Mouse (Mus musculus) G1E-ER4 (cell line): Measurements from ENCODE around the gene Ankrd2. TPM values are rescaled to one million over a fixed set of nuclear protein-coding genes. Genes with fewer than 3 reads are reported as not detected.

Experiments used
- GATA1 ChIP-seq: IDR thresholded peaks from one replicate; pipeline ENCODE4 v1.8.0; 2012; ENCODE audit warnings: low read length, inconsistent platforms
- polyA plus RNA-seq: library from polyadenylated mRNA; stranded (reverse); fragments of >175 nt; gene quantifications from 2 replicates; pipeline ENCODE4 v1.2.3, GENCODE M21; 2012

Ankrd2 gene
- polyA plus RNA-seq, 1 experiment: not detected

DNA sequence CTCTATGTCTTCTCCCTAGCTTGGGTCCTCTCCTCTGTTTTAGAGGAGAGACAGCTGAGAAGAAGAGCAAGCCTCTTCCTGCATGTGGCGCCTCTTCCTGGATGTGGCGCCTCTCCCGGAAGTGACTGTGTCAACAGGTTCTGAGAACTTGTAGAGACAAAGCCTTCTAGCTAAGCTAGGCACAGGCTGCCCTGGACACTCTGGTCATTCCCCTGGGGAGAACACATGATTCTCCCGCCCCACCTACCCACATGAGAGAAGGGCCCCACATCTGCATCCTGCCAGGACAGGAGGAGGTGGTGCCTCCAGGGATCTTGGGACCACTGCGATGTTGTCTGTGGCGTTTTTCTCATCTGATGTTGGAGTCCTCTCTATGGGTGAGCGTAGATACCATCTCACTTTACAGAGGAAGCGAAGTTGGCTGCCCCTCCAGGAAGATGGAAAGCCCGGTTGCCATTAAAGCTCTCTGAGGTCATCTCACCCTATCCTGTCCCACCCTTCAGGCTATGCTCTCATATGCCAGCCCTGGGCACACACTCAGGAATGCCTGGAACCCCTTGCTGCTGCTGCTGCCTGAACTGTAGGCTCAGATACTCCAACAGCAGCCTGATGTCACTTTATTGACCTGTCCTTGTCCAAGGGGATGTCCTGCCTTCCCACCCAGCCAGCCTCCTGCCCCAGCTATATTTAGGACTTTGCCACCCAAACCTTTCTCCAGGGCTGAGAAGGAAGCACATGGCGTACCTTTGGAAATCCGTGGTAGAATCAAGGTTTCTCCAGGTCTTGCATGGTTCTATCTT, 32.8 kb downstream of the Ankrd2 start:
- no peak for TF ChIP-seq GATA1

DNA sequence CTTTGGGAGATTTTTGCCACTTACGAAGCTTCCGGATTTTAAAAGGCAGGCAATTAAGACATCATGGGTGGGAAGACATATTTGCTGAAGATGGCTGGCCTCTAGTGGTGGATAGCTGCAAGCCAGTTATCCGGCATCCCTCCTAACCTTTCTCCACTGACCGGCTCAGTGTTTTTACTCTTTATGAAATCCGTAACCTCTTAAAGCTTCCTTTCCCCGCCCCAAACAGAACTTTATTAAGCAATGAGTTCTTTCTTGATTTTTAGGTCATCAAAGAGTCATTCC, 33.4 kb downstream of the Ankrd2 start:
- no peak for TF ChIP-seq GATA1

DNA sequence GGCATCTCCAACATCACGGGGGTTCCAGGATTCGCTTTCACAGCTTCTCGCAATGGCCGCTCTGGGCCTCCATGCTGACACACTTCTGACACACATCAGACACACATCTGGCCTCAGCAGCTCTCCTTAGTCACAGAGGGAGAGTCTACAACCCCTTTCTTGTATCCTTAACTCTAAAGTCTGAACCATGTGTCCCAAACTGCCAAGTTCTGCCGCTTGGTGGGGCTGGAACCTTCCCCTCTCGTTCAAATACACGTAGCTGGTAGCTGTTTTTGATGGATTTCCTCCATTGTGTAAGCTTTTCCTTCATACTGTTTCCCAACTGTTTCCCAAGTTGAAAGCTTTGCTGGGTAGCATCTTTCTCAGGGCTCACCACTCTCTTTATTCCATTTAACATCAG, 35.4 kb downstream of the Ankrd2 start:
- no peak for TF ChIP-seq GATA1

DNA sequence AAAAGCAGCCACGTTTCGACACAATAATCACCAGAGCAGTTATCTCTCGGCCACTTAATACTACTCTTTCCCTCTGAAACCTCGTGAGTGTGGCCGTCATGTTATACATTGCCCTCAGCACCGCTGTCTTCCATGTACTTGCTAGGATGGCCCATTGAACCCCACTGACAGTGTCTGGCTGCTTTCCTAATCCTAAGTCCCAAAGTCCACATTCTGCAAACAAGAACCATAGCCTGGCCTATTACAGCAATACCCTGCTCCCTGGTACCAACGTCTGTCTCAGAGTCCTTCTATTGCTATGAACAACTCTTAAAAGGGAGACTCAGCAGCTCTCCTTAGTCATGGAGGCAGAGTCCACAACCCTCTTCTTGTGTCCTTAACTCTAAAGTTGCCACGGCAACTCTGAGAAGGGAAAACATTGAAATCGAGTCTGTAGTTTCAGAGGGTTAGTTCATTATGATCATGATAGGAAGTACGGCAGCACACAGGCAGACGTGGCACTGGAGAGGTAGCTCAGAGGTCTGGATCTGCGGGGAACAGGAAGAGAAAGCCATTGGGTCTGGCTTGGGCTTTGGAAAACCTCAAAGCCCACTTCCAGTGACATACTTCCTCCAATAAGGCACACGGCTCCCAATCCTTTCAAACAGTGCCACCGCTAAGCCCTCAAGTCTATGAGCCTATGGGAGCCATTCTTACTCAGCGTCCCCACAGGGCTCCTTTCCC, 36.2 kb downstream of the Ankrd2 start:
- TF ChIP-seq GATA1: no peak

DNA sequence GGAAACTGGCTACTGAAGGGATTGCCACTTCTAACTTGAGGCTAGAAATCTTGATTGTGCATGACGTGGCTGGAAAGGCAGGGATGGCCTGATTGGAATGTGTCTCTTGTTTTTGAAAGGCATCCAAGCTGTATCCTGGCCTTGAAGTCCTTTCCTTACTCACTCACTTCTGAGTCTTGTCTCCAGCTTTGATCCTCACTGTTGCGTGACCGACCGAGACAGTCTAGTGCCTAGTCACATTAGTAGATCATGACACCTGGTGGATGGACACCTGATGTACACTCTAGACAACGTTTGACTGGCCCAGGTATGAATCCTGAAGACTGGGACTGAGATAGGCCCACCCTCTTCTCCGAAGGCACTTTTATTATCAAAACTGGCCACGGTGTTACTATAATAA, 37.0 kb downstream of the Ankrd2 start:
- no peak for TF ChIP-seq GATA1

DNA sequence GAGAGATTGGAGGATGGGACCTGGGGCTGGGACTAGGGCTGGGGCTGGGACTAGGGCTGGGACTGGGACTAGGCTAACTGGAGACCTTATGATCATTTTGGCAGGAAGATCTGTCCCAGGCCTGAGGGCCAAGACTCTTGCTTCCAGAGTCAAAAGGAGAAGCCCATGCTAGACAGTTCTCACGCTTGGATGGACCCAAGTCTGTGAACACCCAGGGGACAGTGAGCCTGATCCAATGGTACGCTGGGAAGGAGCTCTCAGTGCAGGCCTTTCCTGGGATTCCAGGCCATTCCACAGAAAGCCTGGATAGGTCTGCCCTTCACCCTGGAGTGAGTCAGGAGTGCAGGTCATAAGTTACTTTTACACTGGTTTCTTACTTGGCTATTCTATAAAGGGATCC, 39.3 kb downstream of the Ankrd2 start:
- TF ChIP-seq GATA1: no peak

DNA sequence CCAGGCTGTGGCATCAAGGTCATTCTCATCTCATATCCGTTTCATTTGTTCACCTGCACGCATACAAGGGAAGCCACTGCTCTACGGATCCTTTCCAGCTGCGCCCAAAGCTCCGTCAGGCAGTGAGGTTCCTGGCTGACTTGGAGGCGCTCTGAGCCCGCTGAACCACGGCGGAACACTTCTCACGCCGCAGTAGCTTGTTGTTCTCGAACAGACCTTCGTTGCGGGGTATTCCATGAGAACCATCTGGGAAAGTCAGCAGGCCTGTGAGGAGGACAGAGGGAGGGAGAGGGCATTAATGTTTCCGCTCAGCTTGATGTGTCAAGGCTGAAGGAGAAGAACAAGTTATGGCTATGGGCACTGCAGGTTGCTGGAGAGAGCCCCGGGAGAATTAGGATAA, 40.2 kb downstream of the Ankrd2 start:
- TF ChIP-seq GATA1: no peak

DNA sequence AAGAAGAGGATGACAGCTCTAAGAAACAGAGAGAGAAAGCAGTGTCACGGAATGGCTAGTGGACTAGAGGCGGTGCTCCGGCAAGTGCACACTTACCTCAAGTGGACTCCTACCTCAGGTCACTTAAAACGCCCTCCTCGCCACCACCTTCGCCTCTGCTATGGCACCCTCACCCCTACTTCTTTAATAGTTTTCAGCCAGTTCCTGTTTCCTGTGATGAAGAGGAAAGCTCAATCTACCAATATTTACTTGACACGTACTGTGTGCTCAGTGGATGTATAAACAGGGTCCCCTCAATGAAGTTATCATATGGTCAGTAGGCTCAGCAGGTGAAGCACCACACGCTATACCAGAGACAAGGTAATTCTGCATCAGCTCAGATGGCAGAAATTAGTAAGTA, 42.8 kb downstream of the Ankrd2 start:
- no peak for TF ChIP-seq GATA1

DNA sequence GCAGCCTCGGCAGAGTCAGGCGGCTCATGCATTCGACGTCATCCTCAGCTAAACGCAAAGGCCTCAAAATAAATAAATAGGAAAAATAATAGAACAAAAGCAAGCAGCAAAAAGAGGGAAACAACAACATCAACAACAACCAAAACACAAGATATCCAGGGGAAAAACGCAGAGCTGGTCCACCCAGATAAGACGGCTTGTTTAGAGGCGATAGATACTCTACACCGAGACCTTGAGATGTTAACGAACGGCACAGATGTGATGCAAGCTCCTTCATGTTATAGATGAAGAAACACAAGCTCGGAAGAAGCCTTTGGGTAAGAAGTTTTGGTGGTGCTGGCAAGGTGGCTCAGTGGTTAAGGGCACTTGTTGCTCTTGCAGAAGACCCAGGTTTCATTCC, 43.2 kb downstream of the Ankrd2 start:
- no peak for TF ChIP-seq GATA1

DNA sequence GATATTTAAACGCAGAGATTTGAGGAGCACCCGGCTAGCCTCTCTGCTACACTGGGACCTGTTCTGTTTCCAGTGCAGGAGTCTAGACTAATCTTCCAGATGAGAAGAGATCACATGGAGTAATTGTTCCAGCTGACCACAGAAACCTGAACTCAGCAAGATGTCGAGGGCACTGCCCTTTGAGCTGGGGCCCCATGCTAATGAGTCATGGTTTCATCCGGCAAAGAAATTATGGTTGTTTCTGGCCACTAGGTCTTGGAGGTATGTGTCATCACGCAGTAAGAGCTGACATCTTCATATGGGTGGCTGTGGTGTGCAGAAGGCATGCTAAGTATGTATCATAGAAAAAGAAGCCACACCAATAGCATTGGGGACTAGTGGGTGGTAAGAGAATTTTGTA, 44.1 kb downstream of the Ankrd2 start:
- TF ChIP-seq GATA1: no peak

DNA sequence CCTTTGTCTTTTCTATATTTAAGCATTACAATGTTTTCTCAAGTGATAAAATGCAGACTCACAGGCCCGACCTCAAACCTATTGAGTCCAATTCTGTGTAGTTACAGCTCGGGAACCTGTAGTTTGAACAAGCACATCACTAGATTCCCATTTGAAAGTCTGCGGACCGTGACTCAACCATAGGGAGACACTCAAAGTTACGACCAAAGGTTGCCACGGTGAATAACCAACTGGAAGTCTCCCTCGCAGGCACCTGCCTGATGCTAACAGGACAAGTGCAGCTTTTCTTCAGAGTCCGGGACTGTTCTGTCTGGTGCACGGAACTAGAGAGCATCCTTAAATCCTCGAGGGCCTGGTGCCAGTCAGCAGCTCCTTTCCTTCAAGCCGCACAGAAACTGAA, 44.7 kb downstream of the Ankrd2 start:
- no peak for TF ChIP-seq GATA1

DNA sequence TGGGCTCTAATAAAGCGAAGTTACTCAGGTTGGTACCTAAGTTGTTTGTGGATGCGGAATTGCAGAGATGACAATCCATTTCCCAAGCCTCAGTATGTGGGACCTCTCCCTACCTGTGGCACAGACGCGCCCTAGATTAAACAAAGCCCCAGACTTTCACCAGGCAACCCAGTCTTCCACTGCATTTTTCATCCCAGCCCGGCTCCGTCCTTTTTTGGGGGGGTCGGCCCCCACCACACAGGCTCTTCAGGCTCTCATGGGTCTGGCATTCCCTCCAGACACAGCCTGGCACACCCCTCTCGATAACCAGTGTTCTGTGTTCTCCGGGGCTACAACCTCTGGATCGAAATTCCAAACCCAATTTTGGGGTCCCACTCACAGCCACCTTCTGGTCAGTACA, 49.9 kb downstream of the Ankrd2 start:
- TF ChIP-seq GATA1: no peak

DNA sequence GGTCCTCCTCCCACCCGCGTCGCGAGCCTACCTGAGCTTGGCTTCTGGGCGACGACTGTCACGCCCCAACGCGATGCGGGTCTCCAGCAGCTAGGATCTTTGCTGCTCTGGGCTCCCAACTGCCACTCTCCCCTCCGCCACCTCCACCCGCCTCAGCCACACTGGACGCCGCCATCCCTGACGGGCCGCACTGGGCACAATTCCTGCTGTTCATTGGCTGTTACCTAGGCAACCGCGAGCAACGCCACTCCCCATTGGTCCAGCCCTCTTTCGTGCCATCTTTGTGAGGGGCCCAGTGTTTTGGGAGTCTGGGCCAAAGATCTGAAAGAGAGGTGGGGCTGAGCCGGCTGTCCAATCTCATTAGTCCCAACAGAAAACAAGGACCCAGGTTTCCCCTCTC, 50.4 kb downstream of the Ankrd2 start, which contains the start of gene Morn4:
Morn4 (minus strand) TSS at position 192 of the 400 bp plus-strand sequence.
- TF ChIP-seq GATA1: no peak

DNA sequence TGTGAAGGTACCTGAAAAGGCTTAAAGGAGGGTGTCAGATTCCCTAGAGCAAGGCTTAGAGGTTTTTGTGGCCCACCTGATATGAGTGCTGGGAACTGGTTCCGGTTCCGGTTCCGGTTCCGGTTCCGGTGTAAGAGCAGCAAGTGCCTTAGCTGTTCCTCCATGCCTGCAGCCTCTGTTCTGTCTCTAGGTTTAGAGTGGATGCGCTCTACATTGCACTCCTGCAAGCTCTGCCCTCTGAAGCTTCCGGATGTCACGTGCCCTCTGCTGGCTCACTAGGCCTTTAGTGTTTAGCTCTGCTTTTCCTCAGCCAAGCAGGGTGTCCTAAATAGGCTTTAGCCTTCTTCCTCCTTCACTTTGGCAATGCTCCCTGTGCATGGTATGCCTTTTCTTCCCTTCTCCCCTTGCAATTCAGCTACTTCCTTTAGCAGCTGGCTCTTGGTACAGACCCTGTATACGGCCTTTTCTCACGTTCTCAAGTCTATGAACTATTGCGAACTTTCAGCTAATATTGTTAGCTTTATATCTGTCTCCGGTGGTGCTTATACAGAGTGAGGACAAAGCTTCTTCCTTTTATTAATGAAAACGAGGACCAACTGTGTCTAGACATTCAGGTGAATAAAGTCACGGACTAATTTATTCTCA, 53.4 kb downstream of the Ankrd2 start:
- TF ChIP-seq GATA1: no peak

DNA sequence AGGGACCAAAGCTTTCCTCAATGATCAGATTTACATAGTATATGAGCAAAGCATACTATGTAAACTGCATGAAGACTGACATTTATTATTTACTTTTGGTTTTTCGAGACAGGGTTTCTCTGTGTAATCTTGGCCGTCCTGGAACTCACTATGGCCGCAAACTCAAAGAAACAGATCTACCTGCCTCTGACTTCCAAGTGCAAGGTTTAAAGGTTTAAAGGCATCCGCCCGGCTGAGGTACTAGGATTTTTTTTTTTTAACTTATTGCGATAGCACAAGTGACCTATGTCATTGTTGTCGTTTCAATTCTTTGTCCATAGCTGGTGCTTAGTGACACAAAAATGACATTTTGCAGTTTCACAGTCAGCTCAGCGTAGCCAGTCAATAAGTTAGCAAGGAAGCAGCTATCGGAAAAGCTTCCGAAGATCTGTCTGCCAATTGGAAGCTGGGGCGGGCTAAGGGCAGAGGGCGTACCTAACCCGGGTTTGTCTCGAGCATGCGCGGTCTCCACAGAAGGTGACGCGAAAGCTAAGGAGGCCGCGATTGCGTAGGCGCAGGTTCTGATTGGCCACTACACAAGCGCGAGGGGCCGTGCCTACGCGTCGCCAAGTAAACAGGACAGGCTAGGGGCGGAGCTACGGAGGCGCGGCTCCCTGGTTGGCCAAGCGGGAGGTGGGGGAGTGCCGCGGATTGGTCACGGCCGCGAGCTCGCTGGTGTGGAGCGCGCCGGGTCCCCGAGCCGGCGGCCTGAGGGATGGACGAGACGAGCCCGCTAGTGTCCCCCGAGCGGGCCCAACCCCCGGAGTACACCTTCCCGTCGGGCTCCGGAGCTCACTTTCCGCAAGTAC, 54.2 kb downstream of the Ankrd2 start, which contains the start of gene Pi4k2a:
Pi4k2a (plus strand) TSS at position 723 of the 848 bp plus-strand sequence.
- no peak for TF ChIP-seq GATA1

DNA sequence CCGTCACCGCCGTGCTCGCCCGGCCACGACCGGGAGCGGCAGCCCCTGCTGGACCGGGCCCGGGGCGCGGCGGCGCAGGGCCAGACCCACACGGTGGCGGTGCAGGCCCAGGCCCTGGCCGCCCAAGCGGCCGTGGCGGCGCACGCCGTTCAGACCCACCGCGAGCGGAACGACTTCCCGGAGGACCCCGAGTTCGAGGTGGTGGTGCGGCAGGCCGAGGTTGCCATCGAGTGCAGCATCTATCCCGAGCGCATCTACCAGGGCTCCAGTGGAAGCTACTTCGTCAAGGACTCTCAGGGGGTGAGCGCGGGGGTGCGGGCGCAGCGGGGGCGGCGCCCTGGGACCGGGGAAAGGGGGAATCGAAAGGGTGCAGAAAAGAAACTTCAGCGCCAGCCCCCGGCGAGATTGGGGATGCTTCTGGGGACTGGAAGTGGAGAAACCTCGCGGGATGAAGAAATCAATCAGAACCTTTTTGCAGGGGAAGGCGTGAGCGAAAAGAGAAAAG, 54.9 kb downstream of the Ankrd2 start:
- TF ChIP-seq GATA1: no peak

Other genes with a start within 250 kb of the Ankrd2 start
- 8.4 and 13.1 TPM in 2 replicates for gene Arhgap19, start 234.0 kb upstream of the Ankrd2 start, polyA plus RNA-seq
- gene Frat1, start 206.0 kb upstream of the Ankrd2 start, polyA plus RNA-seq: 65.6 and 72.2 TPM in 2 replicates
- 59.0 and 72.3 TPM in 2 replicates for gene Frat2, start 187.9 kb upstream of the Ankrd2 start, polyA plus RNA-seq
- gene Rrp12, start 139.8 kb upstream of the Ankrd2 start, polyA plus RNA-seq: 45.6 and 48.0 TPM in 2 replicates
- 425 and 461 TPM in 2 replicates for gene Pgam1, start 124.1 kb upstream of the Ankrd2 start, polyA plus RNA-seq
- gene Exosc1, start 102.6 kb upstream of the Ankrd2 start, polyA plus RNA-seq: 20.9 and 28.0 TPM in 2 replicates
- gene Zdhhc16, start 102.5 kb upstream of the Ankrd2 start, polyA plus RNA-seq: 27.4 and 39.9 TPM in 2 replicates
- gene Mms19, start 54.8 kb upstream of the Ankrd2 start, polyA plus RNA-seq: 11.9 and 12.0 TPM in 2 replicates
- 2.3 and 2.6 TPM in 2 replicates for gene Ubtd1, start 54.2 kb upstream of the Ankrd2 start, polyA plus RNA-seq
- not detected in 2 replicates for gene Hoga1, start 9.6 kb downstream of the Ankrd2 start, polyA plus RNA-seq
- not detected in 2 replicates for gene 4933411K16Rik, start 16.2 kb downstream of the Ankrd2 start, polyA plus RNA-seq
- 1.4 and 1.6 TPM in 2 replicates for gene Morn4, start 50.4 kb downstream of the Ankrd2 start, polyA plus RNA-seq
- gene Pi4k2a, start 54.5 kb downstream of the Ankrd2 start, polyA plus RNA-seq: 17.5 and 18.9 TPM in 2 replicates
- 81.4 and 107 TPM in 2 replicates for gene Avpi1, start 93.1 kb downstream of the Ankrd2 start, polyA plus RNA-seq
- gene Marveld1, start 111.4 kb downstream of the Ankrd2 start, polyA plus RNA-seq: not detected in 2 replicates
- 11.8 and 12.3 TPM in 2 replicates for gene Zfyve27, start 128.0 kb downstream of the Ankrd2 start, polyA plus RNA-seq
- not detected in 2 replicates for gene Sfrp5, start 166.3 kb downstream of the Ankrd2 start, polyA plus RNA-seq
- gene Golga7b, start 211.6 kb downstream of the Ankrd2 start, polyA plus RNA-seq: 0.02 TPM in 1 of 2 replicates, not detected in the other